Mouse (Mus musculus): ENCODE measurements around the gene Plxna3. TPM values are rescaled to one million over a fixed set of nuclear protein-coding genes. Genes with fewer than 3 reads are reported as not detected.
A peak's percentile ranks its signal among the peaks of the same experiment; 100 is the strongest.
"Not testable (repeated sequence)": the region's sequence is repeated elsewhere in the genome, so short reads cannot be mapped to it uniquely, and the experiment has no call there.

Gene Plxna3
- total RNA-seq, 1 experiment from 2014 or later: 6.0 TPM

- peak; percentile 83 to 90 for ATAC-seq (replicated peaks in 1 of 2; ENCODE audit: insufficient read depth in 1 of 2, low FRiP score in 2 of 2, low TSS enrichment in 1 of 2, low read depth in 1 of 2, poor library complexity in 2 of 2, severe bottlenecking in 2 of 2)
Measured at GRCm38 (mm10) chrX:74353467-74353770, 24.6 kb downstream of the Plxna3 start, which contains the start of gene Lage3. TSS of gene Lage3 (minus strand) at chrX:74353618.

- not testable (repeated sequence) for ATAC-seq (replicated peaks in 1 of 2; ENCODE audit: insufficient read depth in 1 of 2, low FRiP score in 2 of 2, low TSS enrichment in 1 of 2, low read depth in 1 of 2, poor library complexity in 2 of 2, severe bottlenecking in 2 of 2)
Measured at GRCm38 (mm10) chrX:74357069-74357468, 28.2 kb downstream of the Plxna3 start.

- ATAC-seq (replicated peaks in 1 of 2; ENCODE audit: insufficient read depth in 1 of 2, low FRiP score in 2 of 2, low TSS enrichment in 1 of 2, low read depth in 1 of 2, poor library complexity in 2 of 2, severe bottlenecking in 2 of 2): no peak
Measured at GRCm38 (mm10) chrX:74359171-74359570, 30.3 kb downstream of the Plxna3 start.

- ATAC-seq (replicated peaks in 1 of 2; ENCODE audit: insufficient read depth in 1 of 2, low FRiP score in 2 of 2, low TSS enrichment in 1 of 2, low read depth in 1 of 2, poor library complexity in 2 of 2, severe bottlenecking in 2 of 2): no peak
Measured at GRCm38 (mm10) chrX:74367512-74367911, 38.6 kb downstream of the Plxna3 start.

GRCm38 (mm10) chrX:74368209-74368909 lies 39.5 kb downstream of the Plxna3 start:
- peak; percentile 44 to 61 for ATAC-seq (replicated peaks in 1 of 2; ENCODE audit: insufficient read depth in 1 of 2, low FRiP score in 2 of 2, low TSS enrichment in 1 of 2, low read depth in 1 of 2, poor library complexity in 2 of 2, severe bottlenecking in 2 of 2)

- ATAC-seq (replicated peaks in 1 of 2; ENCODE audit: insufficient read depth in 1 of 2, low FRiP score in 2 of 2, low TSS enrichment in 1 of 2, low read depth in 1 of 2, poor library complexity in 2 of 2, severe bottlenecking in 2 of 2): peak; percentile 96 to 97
Measured at GRCm38 (mm10) chrX:74372888-74373549, 44.2 kb downstream of the Plxna3 start, which contains the start of the genes Ubl4a and Slc10a3. TSS of gene Ubl4a (minus strand) at chrX:74373218. TSS of gene Slc10a3 (minus strand) at chrX:74373349.

- ATAC-seq (replicated peaks in 1 of 2; ENCODE audit: insufficient read depth in 1 of 2, low FRiP score in 2 of 2, low TSS enrichment in 1 of 2, low read depth in 1 of 2, poor library complexity in 2 of 2, severe bottlenecking in 2 of 2): no peak
Measured at GRCm38 (mm10) chrX:74384451-74384850, 55.6 kb downstream of the Plxna3 start.

GRCm38 (mm10) chrX:74388153-74388552 lies 59.3 kb downstream of the Plxna3 start:
- ATAC-seq (replicated peaks in 1 of 2; ENCODE audit: insufficient read depth in 1 of 2, low FRiP score in 2 of 2, low TSS enrichment in 1 of 2, low read depth in 1 of 2, poor library complexity in 2 of 2, severe bottlenecking in 2 of 2): no peak

- peak; percentile 100 for ATAC-seq (replicated peaks in 1 of 2; ENCODE audit: insufficient read depth in 1 of 2, low FRiP score in 2 of 2, low TSS enrichment in 1 of 2, low read depth in 1 of 2, poor library complexity in 2 of 2, severe bottlenecking in 2 of 2)
Measured at GRCm38 (mm10) chrX:74392535-74393443, 63.9 kb downstream of the Plxna3 start, which contains the start of the genes Fam3a and Ikbkg. TSS of gene Fam3a (minus strand) at chrX:74393272. TSS of gene Ikbkg (plus strand) at chrX:74393290.

Other genes with a start within 250 kb of the Plxna3 start
- not detected in 2 replicates for gene Opn1mw, start 201.6 kb upstream of the Plxna3 start, total RNA-seq (2017)
- 20.2 and 31.3 TPM in 2 replicates for gene Mecp2, start 193.7 kb upstream of the Plxna3 start, total RNA-seq (2017)
- not detected in 2 replicates for gene Tex28, start 161.2 kb upstream of the Plxna3 start, total RNA-seq (2017)
- gene Tktl1, start 151.8 kb upstream of the Plxna3 start, total RNA-seq (2017): 0.50 and 0.56 TPM in 2 replicates
- gene Flna, start 79.2 kb upstream of the Plxna3 start, total RNA-seq (2017): 446 and 476 TPM in 2 replicates
- gene Emd, start 74.4 kb upstream of the Plxna3 start, total RNA-seq (2017): 83.7 and 99.9 TPM in 2 replicates
- gene Rpl10, start 58.3 kb upstream of the Plxna3 start, total RNA-seq (2017): 1,106 and 1,575 TPM in 2 replicates
- 29.6 and 50.0 TPM in 2 replicates for gene Taz, start 47.2 kb upstream of the Plxna3 start, total RNA-seq (2017)
- gene Dnase1l1, start 46.7 kb upstream of the Plxna3 start, total RNA-seq (2017): 18.4 and 28.7 TPM in 2 replicates
- 156 and 166 TPM in 2 replicates for gene Atp6ap1, start 32.0 kb upstream of the Plxna3 start, total RNA-seq (2017)
- 34.8 and 61.8 TPM in 2 replicates for gene Gdi1, start 24.1 kb upstream of the Plxna3 start, total RNA-seq (2017)
- gene Fam50a, start 16.0 kb upstream of the Plxna3 start, total RNA-seq (2017): 36.0 and 53.9 TPM in 2 replicates
- gene Lage3, start 24.6 kb downstream of the Plxna3 start, total RNA-seq (2017): 19.5 and 34.1 TPM in 2 replicates
- 20.8 and 25.7 TPM in 2 replicates for gene Ubl4a, start 44.2 kb downstream of the Plxna3 start, total RNA-seq (2017)
- gene Slc10a3, start 44.3 kb downstream of the Plxna3 start, total RNA-seq (2017): 9.7 and 11.3 TPM in 2 replicates
- gene Fam3a, start 64.2 kb downstream of the Plxna3 start, total RNA-seq (2017): 12.6 and 15.8 TPM in 2 replicates
- gene Ikbkg, start 64.2 kb downstream of the Plxna3 start, total RNA-seq (2017): 40.7 and 50.7 TPM in 2 replicates
- 54.5 and 63.1 TPM in 2 replicates for gene G6pdx, start 100.1 kb downstream of the Plxna3 start, total RNA-seq (2017)
- gene Gm6880, start 152.3 kb downstream of the Plxna3 start, total RNA-seq (2017): not detected in 2 replicates
- gene Olfr1326-ps1, start 245.8 kb downstream of the Plxna3 start, total RNA-seq (2017): not detected in 2 replicates